Comparison of ENCODE assay signal across 19 mouse cellular contexts in genomic region chr9:15027725-15028124, GRCm38 (mm10). TPM values are rescaled to one million over a fixed set of nuclear protein-coding genes. Genes with fewer than 3 reads are reported as not detected.
DNase-seq lines count a peak whose midpoint lies in the region; ATAC-seq and TF ChIP-seq lines count a peak whose summit lies in the region.
"Had no signal": no experiment of that assay in that cellular context is flagged by ENCODE, and none has a peak within 500 bp of the region (broad histone marks: within the 10 kb centered on the region; RNA-seq: fewer than 3 reads in every experiment).

No protein-coding gene starts in this region.

- no peaks in the 10 kb centered on the region for H3K9me3 ChIP-seq in stomach, postnatal 0 days (ENCODE audit: control insufficient read depth, low read length)
- no peaks in the 10 kb centered on the region for H3K9me3 ChIP-seq in intestine, embryonic 16.5 days (ENCODE audit: control insufficient read depth, low read length)
- H3K9me3 ChIP-seq in forebrain, embryonic 13.5 days (replicated peaks), result no peaks in the 10 kb centered on the region
- H3K9me3 ChIP-seq: G1E; limb, embryonic 15.5 days; midbrain, embryonic 12.5 days; neural tube, embryonic 13.5 days had no signal

- no peak for ATAC-seq in stomach, postnatal 0 days (ENCODE audit: low FRiP score, low TSS enrichment)
- no peak for ATAC-seq in intestine, embryonic 16.5 days
- ATAC-seq in forebrain, embryonic 13.5 days, result no peak

- H3K4me3 ChIP-seq in layer of hippocampus, adult 2 months, result no peak overlapping the region
- H3K4me3 ChIP-seq in thymus, adult 2 months (ENCODE audit: control insufficient read depth, insufficient read depth, low read length), result no peak overlapping the region
- no peak overlapping the region for H3K4me3 ChIP-seq in bone marrow macrophage, adult 2 months (ENCODE audit: insufficient read depth, low read length)
- H3K4me3 ChIP-seq in stomach, postnatal 0 days (ENCODE audit: low read depth, low read length), result no peak overlapping the region
- H3K4me3 ChIP-seq in intestine, embryonic 16.5 days (ENCODE audit: low read length), result no peak overlapping the region
- no peak overlapping the region for H3K4me3 ChIP-seq in forebrain, embryonic 13.5 days
- H3K4me3 ChIP-seq: limb, embryonic 15.5 days; midbrain, embryonic 12.5 days; neural tube, embryonic 13.5 days had no signal

- no peaks in the 10 kb centered on the region for H3K27me3 ChIP-seq in thymus, adult 2 months (ENCODE audit: control insufficient read depth, insufficient read depth, low read length)
- no peaks in the 10 kb centered on the region for H3K27me3 ChIP-seq in stomach, postnatal 0 days (ENCODE audit: control insufficient read depth, insufficient read depth, low read length)
- no peaks in the 10 kb centered on the region for H3K27me3 ChIP-seq in intestine, embryonic 16.5 days (replicated peaks; ENCODE audit: control insufficient read depth, insufficient read depth, low read length)
- no peaks in the 10 kb centered on the region for H3K27me3 ChIP-seq in forebrain, embryonic 13.5 days
- H3K27me3 ChIP-seq: limb, embryonic 15.5 days; midbrain, embryonic 12.5 days; neural tube, embryonic 13.5 days had no signal

- H3K27ac ChIP-seq in layer of hippocampus, adult 2 months, result no peak overlapping the region
- no peak overlapping the region for H3K27ac ChIP-seq in thymus, adult 2 months (ENCODE audit: control insufficient read depth, insufficient read depth, low read length)
- H3K27ac ChIP-seq in bone marrow macrophage, adult 2 months (ENCODE audit: insufficient read depth, low read depth, low read length), result no peak overlapping the region
- H3K27ac ChIP-seq in stomach, postnatal 0 days (replicated peaks), result no peak overlapping the region
- H3K27ac ChIP-seq in intestine, embryonic 16.5 days (ENCODE audit: low read length), result no peak overlapping the region
- no peak overlapping the region for H3K27ac ChIP-seq in forebrain, embryonic 13.5 days
- H3K27ac ChIP-seq: limb, embryonic 15.5 days; midbrain, embryonic 12.5 days; neural tube, embryonic 13.5 days had no signal

- no peak overlapping the region for H3K4me2 ChIP-seq in stomach, postnatal 0 days (replicated peaks; ENCODE audit: low read depth)
- H3K4me2 ChIP-seq in intestine, embryonic 16.5 days (ENCODE audit: low read depth, low read length), result no peak overlapping the region
- H3K4me2 ChIP-seq in forebrain, embryonic 13.5 days, result no peak overlapping the region
- H3K4me2 ChIP-seq: limb, embryonic 15.5 days; midbrain, embryonic 12.5 days; neural tube, embryonic 13.5 days had no signal

- TF ChIP-seq CTCF in layer of hippocampus, adult 2 months (conservative IDR thresholded peaks at IDR 0.05), result peak; percentile 61
- peak; percentile 67; the same call in 1 of the 2 replicates for TF ChIP-seq CTCF in thymus, adult 2 months (IDR thresholded peaks at IDR 0.05; ENCODE audit: borderline replicate concordance, control insufficient read depth, extremely low read depth, insufficient read depth, low read length, poor library complexity)
- peak; percentile 31; the same call in 1 of the 2 replicates for TF ChIP-seq CTCF in bone marrow macrophage, adult 2 months (IDR thresholded peaks at IDR 0.05; ENCODE audit: low read depth, low read length)
- peak; percentile 45 for TF ChIP-seq CTCF in stomach, postnatal 0 days (IDR thresholded peaks at IDR 0.05; ENCODE audit: low read depth)

- H3K4me1 ChIP-seq in thymus, adult 2 months (replicated peaks; ENCODE audit: control insufficient read depth, insufficient read depth, low read length), result no peaks in the 10 kb centered on the region
- H3K4me1 ChIP-seq in bone marrow macrophage, adult 2 months (ENCODE audit: control insufficient read depth, insufficient read depth, low read length), result peaks cover 2% of the 10 kb centered on the region; the same call in 1 of the 2 replicates
- H3K4me1 ChIP-seq in stomach, postnatal 0 days (replicated peaks; ENCODE audit: control insufficient read depth, insufficient read depth), result no peaks in the 10 kb centered on the region
- H3K4me1 ChIP-seq in intestine, embryonic 16.5 days (ENCODE audit: control insufficient read depth, insufficient read depth, low read length), result no peaks in the 10 kb centered on the region
- H3K4me1 ChIP-seq in forebrain, embryonic 13.5 days, result no peaks in the 10 kb centered on the region
- H3K4me1 ChIP-seq: midbrain, embryonic 12.5 days; neural tube, embryonic 13.5 days had no signal

- no peak for DNase-seq in layer of hippocampus, adult 2 months (ENCODE audit: low spot score in 2 of 2)
- no peak for DNase-seq in layer of hippocampus, postnatal 25 days (ENCODE audit: extremely low spot score in 1 of 2, low spot score in 1 of 2)
- no peak for DNase-seq in thymus, adult 2 months
- DNase-seq in thymus, postnatal 25 days, result no peak
- no peak for DNase-seq in stomach, postnatal 0 days (ENCODE audit: low spot score)
- DNase-seq: adrenal gland, adult 2 months; cerebellum, adult 18-20 months; embryo, embryonic 11 days; gastrocnemius, postnatal 25 days; kidney, adult 11 months; layer of hippocampus, postnatal 36 days; right cerebral cortex, postnatal 4 days had no signal

- TF ChIP-seq POLR2A in thymus, adult 2 months (IDR thresholded peaks at IDR 0.05; ENCODE audit: control insufficient read depth, extremely low read depth, insufficient read depth, low read length, poor library complexity), result no peak
- TF ChIP-seq POLR2A in bone marrow macrophage, adult 2 months (IDR thresholded peaks at IDR 0.05; ENCODE audit: borderline replicate concordance, low read depth, low read length), result no peak

- no peak for TF ChIP-seq EP300 in stomach, postnatal 0 days (optimal IDR thresholded peaks at IDR 0.05)

- 50% methylated on average over 3 of the region's 3 CpGs for WGBS in thymus, adult 2 months
- WGBS in stomach, postnatal 0 days, result 65% methylated on average over 3 of the region's 3 CpGs
- 64% methylated on average over 3 of the region's 3 CpGs for WGBS in intestine, embryonic 16.5 days
- 73% methylated on average over 3 of the region's 3 CpGs for WGBS in forebrain, embryonic 13.5 days

- H3K9ac ChIP-seq in stomach, postnatal 0 days (ENCODE audit: low read length), result no peak overlapping the region
- no peak overlapping the region for H3K9ac ChIP-seq in intestine, embryonic 16.5 days (ENCODE audit: low read depth, low read length)
- no peak overlapping the region for H3K9ac ChIP-seq in forebrain, embryonic 13.5 days
- H3K9ac ChIP-seq: limb, embryonic 15.5 days; midbrain, embryonic 12.5 days; neural tube, embryonic 13.5 days had no signal

- 0 out of 2 replicates have a peak, but pooled peaks cover 5% of the 10 kb centered on the region for H3K36me3 ChIP-seq in thymus, adult 2 months (ENCODE audit: control insufficient read depth, insufficient read depth, low read length)
- H3K36me3 ChIP-seq in stomach, postnatal 0 days (ENCODE audit: control insufficient read depth, insufficient read depth, low read length), result no peaks in the 10 kb centered on the region
- H3K36me3 ChIP-seq in intestine, embryonic 16.5 days (ENCODE audit: control insufficient read depth, insufficient read depth, low read length), result no peaks in the 10 kb centered on the region
- peaks cover 28% of the 10 kb centered on the region for H3K36me3 ChIP-seq in forebrain, embryonic 13.5 days (ENCODE audit: poor library complexity, severe bottlenecking)
- H3K36me3 ChIP-seq: G1E had no signal

RNA-seq across cellular contexts. Expression of gene Panx1, which starts 17.6 kb away (rescaled TPM):
- 10 to 100 TPM; 26.2 to 33.3 TPM for total RNA-seq in layer of hippocampus, adult 2 months (2021)
- total RNA-seq in layer of hippocampus, postnatal 25 days (2021), result 10 to 100 TPM; 35.4 to 41.6 TPM
- 145 and 155 TPM in 2 replicates for polyA plus RNA-seq in thymus, adult 2 months (2012; rRNA removed)
- 23.9 and 28.2 TPM in 2 replicates for polyA plus RNA-seq in bone marrow macrophage, adult 2 months (2012; ENCODE audit: insufficient read depth, insufficient read length, missing spikeins)
- 27.8 and 28.1 TPM in 2 replicates for polyA plus RNA-seq in stomach, postnatal 0 days (2015; fragmentation: Nextera tagmentation; extraction: Ambion mirVana)
- polyA plus RNA-seq in intestine, embryonic 16.5 days (2015; fragmentation: Nextera tagmentation; extraction: Ambion mirVana), result 27.8 and 30.3 TPM in 2 replicates
- 94.1 and 101 TPM in 2 replicates for polyA plus RNA-seq in forebrain, embryonic 13.5 days (2015; fragmentation: Nextera tagmentation; extraction: Ambion mirVana)
- polyA plus RNA-seq: G1E had no signal
